Mouse (Mus musculus): ENCODE data around the gene Tmem8b. TPM values are rescaled to one million over a fixed set of nuclear protein-coding genes. Genes with fewer than 3 reads are reported as not detected.

The Tmem8b gene
- polyA plus RNA-seq, 1 experiment: 8.3 TPM

DNA sequence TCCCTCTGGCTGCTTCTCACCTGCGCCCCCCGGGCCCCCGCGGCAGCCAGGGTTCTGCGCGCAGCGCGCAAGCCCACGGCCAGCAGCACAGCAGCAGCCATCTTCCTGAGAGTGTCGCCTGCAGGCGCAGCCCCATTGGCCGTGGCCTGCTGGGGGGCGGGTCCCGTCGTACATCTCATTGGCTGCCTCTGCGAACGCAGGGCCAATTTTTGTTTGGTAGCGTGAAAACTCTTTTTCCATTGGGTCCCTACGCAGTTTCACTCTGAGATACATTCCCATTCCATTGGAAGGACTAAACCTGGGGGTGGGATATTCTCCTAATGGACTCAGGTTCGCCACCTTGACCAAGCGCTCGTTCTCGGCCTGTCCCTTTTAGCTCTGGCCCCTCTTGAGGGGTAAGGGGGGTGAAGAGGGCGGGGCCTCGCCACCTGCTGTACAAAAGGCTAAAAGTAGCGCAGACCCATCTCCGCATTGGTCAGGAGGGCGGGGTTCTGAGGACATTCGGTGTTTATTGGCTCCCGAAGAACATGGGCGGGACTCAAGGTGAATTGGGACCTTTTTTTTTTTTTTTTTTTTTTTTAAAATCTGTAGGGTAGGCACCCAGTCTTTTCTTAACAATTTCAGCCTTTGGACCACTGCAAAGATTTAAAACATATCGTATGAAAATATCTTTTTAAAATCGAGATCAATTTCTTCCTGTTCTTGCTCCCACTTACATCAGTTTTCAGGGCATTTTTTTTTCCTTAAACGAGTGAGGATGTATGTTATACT lies 12.2 kb upstream of the Tmem8b start, which contains the start of gene Hint2:
Gene Hint2, minus strand, starts transcription at position 128 of the 771 bp plus-strand sequence.
- DNase-seq (ENCODE audit: low spot score): peak; percentile 80

GRCm38 (mm10) chr4:43657146-43657545 lies 11.6 kb upstream of the Tmem8b start:
- no peak for DNase-seq (ENCODE audit: low spot score)

- no peak for DNase-seq (ENCODE audit: low spot score)
Measured at GRCm38 (mm10) chr4:43666412-43666811, 2.4 kb upstream of the Tmem8b start.

DNA sequence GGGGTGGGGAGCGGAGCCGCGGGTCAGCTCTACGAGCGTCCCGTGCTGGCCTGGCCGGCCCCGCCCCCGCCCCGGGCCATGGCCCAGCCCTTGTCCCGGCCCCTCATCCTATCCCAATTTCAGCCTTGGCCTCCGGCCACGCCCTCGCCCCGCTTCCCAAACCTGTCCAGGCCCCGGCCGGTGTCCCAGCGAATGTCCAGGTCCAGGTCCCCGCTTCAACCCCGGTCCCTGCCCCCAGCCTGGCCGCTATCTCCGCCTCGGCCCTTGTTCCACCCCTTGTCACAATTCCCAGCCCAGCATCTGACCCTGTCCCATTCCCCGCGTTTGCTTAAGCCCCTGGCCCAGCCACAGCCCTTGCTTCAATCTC lies 640 bp downstream of the Tmem8b start:
- no peak for DNase-seq (ENCODE audit: low spot score)

- peak; percentile 76 for DNase-seq (ENCODE audit: low spot score)
Measured at GRCm38 (mm10) chr4:43672070-43672469, 3.3 kb downstream of the Tmem8b start.

GRCm38 (mm10) chr4:43673703-43674102 lies 4.9 kb downstream of the Tmem8b start:
- DNase-seq (ENCODE audit: low spot score): no peak

DNA sequence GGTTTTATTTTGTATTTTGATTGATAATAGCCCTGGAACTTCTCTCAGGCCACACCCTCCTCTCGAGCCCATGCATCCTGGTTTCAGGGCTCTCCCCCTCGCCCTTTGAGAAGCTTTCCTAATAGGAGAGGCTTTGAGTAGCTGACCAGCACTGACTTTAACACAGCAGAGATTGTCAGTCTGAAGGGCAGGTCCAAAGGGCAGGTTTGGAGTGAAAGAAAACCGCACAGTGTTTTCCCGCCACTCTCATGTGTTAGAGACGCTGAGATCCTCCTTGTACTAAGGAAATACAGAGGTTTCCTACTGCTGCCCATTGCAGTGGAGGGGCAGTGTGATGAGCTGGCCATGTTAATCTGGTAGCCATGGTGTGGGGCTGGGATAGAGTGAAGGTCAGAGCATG lies 6.2 kb downstream of the Tmem8b start:
- no peak for DNase-seq (ENCODE audit: low spot score)

- no peak for DNase-seq (ENCODE audit: low spot score)
Measured at GRCm38 (mm10) chr4:43675608-43676007, 6.8 kb downstream of the Tmem8b start.

GRCm38 (mm10) chr4:43678541-43678940 lies 9.8 kb downstream of the Tmem8b start:
- no peak for DNase-seq (ENCODE audit: low spot score)

DNA sequence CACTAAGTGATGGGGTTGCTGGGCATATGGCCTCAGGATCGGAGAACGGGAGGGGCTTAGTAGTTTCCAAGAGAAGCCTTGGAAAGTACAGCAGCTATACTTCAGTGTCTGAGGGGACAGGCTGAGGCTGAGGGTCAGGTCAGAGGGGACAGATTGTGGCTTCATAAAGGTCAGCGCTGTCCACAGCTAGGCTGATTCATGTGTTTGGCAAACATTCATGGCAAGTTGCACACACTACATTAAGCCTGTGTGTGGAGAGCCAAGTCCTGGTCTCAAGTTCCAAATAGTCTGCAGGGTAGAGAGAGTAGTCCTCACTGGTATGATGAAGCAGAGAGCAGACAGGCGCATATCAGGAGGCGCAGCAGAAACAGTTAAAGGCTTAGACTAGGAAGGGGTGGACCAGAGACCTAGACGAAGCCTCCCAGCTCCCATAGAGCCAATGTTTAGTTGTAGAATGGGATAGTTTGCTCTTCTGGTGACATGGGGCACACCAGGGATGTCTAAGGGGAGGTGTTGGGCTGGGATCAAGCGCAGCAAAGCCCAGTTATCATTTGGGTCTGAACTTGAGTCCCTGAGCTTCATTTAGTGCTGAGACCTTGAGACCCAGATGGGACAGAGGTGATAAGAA lies 10.8 kb downstream of the Tmem8b start:
- no peak for DNase-seq (ENCODE audit: low spot score)

- no peak for DNase-seq (ENCODE audit: low spot score)
Measured at GRCm38 (mm10) chr4:43690021-43690420, 21.2 kb downstream of the Tmem8b start.

GRCm38 (mm10) chr4:43691026-43691425 lies 22.3 kb downstream of the Tmem8b start:
- DNase-seq (ENCODE audit: low spot score): no peak

GRCm38 (mm10) chr4:43693806-43694241 lies 25.1 kb downstream of the Tmem8b start:
- no peak for DNase-seq (ENCODE audit: low spot score)

GRCm38 (mm10) chr4:43694439-43695248 lies 25.9 kb downstream of the Tmem8b start:
- DNase-seq (ENCODE audit: low spot score): no peak

- DNase-seq (ENCODE audit: low spot score): no peak
Measured at GRCm38 (mm10) chr4:43695249-43695671, 26.5 kb downstream of the Tmem8b start.

DNA sequence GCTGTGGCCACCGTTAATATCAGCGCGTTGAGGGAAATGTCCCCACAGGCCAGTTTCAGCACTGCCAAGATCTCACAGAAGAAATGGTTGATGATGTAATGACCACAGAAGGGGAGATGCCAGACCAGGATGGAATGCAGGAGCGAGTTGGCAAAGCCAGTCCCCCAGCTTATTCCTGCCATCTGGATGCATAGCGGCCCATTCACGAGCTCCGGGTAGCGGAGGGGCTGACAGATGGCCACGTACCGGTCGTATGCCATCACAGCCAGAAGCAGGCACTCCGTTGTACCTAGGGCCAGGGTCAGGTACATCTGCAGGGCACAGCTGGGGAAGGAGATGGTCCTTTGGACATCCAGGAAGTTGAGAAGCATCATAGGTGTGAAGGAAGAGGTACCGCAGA lies 27.8 kb downstream of the Tmem8b start:
- no peak for DNase-seq (ENCODE audit: low spot score)

DNA sequence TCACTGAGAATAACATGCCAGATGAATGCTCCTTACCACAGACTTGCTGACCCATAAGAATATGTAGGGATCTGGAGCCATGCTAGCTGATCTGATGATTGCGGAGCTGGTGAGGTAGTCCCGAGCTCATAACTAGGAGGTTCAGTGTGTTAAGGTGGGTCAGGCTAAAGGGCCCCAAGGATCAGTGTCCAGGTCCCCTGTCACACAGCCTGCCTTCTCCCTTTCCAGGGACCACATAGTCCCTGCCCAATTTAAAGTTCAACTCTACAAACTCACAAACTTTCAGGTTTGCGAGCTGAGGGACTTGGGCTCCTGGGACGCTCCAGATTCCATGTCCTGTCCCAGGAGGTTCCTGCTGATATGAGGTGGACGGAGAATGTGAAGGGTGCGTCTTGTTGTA lies 31.9 kb downstream of the Tmem8b start, which contains the start of gene Olfr70:
Gene Olfr70, minus strand, starts transcription at position 101 of the 400 bp plus-strand sequence.
- no peak for DNase-seq (ENCODE audit: low spot score)

DNA sequence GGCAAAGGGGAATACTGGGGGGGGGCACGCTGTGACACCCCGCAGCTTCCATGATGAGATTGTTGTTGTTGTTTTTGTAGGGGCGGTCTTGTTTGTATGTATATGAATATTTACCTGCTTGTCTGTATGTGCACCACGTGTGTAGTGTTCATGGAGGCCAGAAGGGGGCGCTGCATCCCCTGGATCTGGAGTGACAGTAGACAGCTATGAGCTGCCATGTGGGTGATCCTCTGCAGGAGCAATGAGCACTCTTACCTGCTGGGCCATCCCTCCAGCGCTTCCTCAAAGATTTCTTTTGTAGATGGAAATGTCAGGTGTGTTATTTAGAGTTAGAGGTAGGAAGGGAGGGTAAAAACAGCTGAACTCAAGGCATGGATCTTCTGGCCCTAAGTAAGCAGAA lies 34.7 kb downstream of the Tmem8b start:
- DNase-seq (ENCODE audit: low spot score): no peak

DNA sequence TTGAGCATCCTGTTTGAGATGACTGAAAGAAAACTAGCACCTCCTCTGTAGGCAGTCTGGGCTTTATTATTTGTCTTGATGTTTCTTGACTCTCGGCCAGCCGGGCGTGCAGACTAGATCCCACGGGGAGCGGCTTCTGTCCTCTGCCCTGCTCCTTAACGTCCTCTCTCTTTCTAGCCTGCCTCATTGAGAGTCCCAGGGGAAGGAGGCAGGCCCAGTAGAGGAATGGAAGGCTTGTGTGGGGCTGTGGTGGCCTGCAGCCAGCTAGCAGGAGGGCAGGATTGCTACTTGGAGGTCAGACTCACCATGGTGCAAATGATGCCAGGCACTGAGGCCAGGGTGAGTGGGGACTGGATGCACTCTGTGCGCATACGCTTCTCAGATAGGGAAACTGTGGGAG lies 35.1 kb downstream of the Tmem8b start:
- no peak for DNase-seq (ENCODE audit: low spot score)

DNA sequence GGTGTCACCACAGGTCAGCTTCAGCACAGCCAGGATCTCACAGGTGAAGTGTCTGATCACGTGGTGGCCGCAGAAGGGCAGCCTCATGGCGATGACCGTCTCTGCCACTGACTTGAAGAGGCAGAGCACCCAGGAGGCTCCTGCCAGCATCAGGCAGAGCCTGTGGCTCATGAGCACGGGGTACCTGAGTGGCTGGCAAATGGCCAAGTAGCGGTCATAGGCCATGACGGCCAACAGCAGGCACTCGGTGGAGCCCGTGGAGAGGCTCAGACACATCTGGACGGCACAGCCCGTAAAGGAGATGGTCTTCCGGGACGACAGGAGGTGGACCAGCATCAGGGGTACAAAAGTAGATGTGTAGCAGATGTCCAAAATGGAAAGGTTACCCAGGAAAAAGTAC lies 37.2 kb downstream of the Tmem8b start:
- DNase-seq (ENCODE audit: low spot score): no peak

GRCm38 (mm10) chr4:43709869-43710268 lies 41.1 kb downstream of the Tmem8b start, which contains the start of gene Olfr71:
Gene Olfr71, minus strand, starts transcription at chr4:43710255.
- DNase-seq (ENCODE audit: low spot score): no peak

- DNase-seq (ENCODE audit: low spot score): peak; percentile 61
Measured at GRCm38 (mm10) chr4:43711821-43712220, 43.0 kb downstream of the Tmem8b start.
